Comparison of ENCODE assay signal across 8 mouse cellular contexts in the genomic region with DNA sequence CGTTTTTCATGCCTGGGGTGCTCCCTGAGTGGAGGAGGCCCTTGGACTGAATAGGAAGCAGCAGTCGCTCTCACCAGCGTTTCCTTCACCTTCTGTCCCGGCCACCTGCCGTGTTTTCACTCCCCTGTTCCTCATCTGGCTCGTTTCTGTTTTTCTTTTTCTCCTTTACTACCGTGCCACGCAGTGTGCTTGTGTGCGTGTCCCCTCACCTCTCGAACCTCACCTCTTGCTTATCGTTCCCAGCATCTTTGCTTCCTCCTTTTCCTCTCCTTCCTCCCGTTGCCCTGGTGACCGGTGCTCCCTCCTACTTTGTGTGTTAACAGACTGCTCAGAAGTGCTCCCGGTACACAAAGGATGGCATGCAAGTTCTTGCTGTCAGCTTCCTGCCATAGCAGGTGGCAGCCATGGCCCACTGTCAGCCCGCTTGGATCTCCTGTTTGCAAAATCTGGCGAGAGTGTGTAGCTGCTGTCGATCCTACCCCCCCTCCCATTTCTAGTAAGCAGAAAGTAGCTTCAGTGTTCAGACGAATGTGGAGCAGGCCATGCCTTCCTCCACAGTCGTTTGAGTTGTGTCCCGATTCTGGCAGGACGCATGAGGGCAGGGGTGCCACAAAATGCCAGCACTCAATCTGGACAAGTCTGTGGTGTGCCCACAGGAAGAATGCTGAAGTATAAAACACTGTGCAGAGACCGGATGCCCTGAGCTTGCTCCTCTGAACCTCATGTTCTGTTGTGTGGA.
DNase-seq lines count a peak whose midpoint lies in the region; ATAC-seq and TF ChIP-seq lines count a peak whose summit lies in the region.
"Had no signal": no experiment of that assay in that cellular context is flagged by ENCODE, and none has a peak within 500 bp of the region (broad histone marks: within the 10 kb centered on the region; RNA-seq: fewer than 3 reads in every experiment).

No protein-coding gene starts in this region.

- H3K4me1 ChIP-seq in limb, embryonic 15.5 days: peaks cover 54% of the 10 kb centered on the region
- peaks cover 36% of the 10 kb centered on the region for H3K4me1 ChIP-seq in thymus, adult 2 months (replicated peaks; ENCODE audit: control insufficient read depth, insufficient read depth, low read length)

- H3K9ac ChIP-seq in limb, embryonic 15.5 days: no peak overlapping the region
- H3K9ac ChIP-seq: liver, embryonic 13.5 days had no signal

- H3K36me3 ChIP-seq in limb, embryonic 15.5 days: no peaks in the 10 kb centered on the region
- no peaks in the 10 kb centered on the region for H3K36me3 ChIP-seq in thymus, adult 2 months (ENCODE audit: control insufficient read depth, insufficient read depth, low read length)
- H3K36me3 ChIP-seq: liver, embryonic 13.5 days had no signal

- H3K4me3 ChIP-seq in limb, embryonic 15.5 days: no peak overlapping the region
- H3K4me3 ChIP-seq in thymus, adult 2 months (ENCODE audit: control insufficient read depth, insufficient read depth, low read length): peak overlapping the region; percentile 1; the same call in 1 of the 2 replicates
- H3K4me3 ChIP-seq: liver, embryonic 13.5 days had no signal

- no peak overlapping the region for H3K4me2 ChIP-seq in limb, embryonic 15.5 days
- H3K4me2 ChIP-seq: liver, embryonic 13.5 days had no signal

- DNase-seq in brain, embryonic 14.5 days (ENCODE audit: low read depth): peak; percentile 94
- DNase-seq in frontal cortex, adult 2 months (ENCODE audit: extremely low spot score in 1 of 2, low spot score in 1 of 2): peak; percentile 28 to 31
- peak; percentile 40 for DNase-seq in thymus, adult 2 months
- no peak for DNase-seq in urinary bladder, postnatal 36 days (ENCODE audit: low spot score in 2 of 2)
- DNase-seq in heart, adult 8-10 months (ENCODE audit: low spot score): no peak
- DNase-seq: liver, embryonic 13.5 days had no signal

- no peaks in the 10 kb centered on the region for H3K9me3 ChIP-seq in limb, embryonic 15.5 days
- H3K9me3 ChIP-seq: liver, embryonic 13.5 days had no signal

- peak; percentile 73 for ATAC-seq in CD4-positive, CD25-positive, alpha-beta regulatory T cell, adult 4 months
- no peak for ATAC-seq in limb, embryonic 15.5 days (ENCODE audit: insufficient number of reproducible peaks, low FRiP score, low TSS enrichment, low read depth)

- 66% methylated on average over 22 of the region's 22 CpGs for WGBS in limb, embryonic 15.5 days
- WGBS in thymus, adult 2 months: 5% methylated on average over 22 of the region's 22 CpGs

- H3K27me3 ChIP-seq in limb, embryonic 15.5 days: no peaks in the 10 kb centered on the region
- no peaks in the 10 kb centered on the region for H3K27me3 ChIP-seq in thymus, adult 2 months (ENCODE audit: control insufficient read depth, insufficient read depth, low read length)
- H3K27me3 ChIP-seq: liver, embryonic 13.5 days had no signal

- no peak for TF ChIP-seq CTCF in brain, embryonic 14.5 days (IDR thresholded peaks at IDR 0.05; ENCODE audit: borderline replicate concordance, extremely low read depth, insufficient read depth, insufficient read length)
- TF ChIP-seq CTCF in thymus, adult 2 months (IDR thresholded peaks at IDR 0.05; ENCODE audit: borderline replicate concordance, control insufficient read depth, extremely low read depth, insufficient read depth, low read length, poor library complexity): no peak

- TF ChIP-seq POLR2A in brain, embryonic 14.5 days (IDR thresholded peaks at IDR 0.05; ENCODE audit: borderline replicate concordance, extremely low read depth, insufficient read depth, insufficient read length, poor library complexity, severe bottlenecking): no peak
- TF ChIP-seq POLR2A in thymus, adult 2 months (IDR thresholded peaks at IDR 0.05; ENCODE audit: control insufficient read depth, extremely low read depth, insufficient read depth, low read length, poor library complexity): no peak

- H3K27ac ChIP-seq in limb, embryonic 15.5 days: peak overlapping the region; percentile 22
- H3K27ac ChIP-seq in thymus, adult 2 months (ENCODE audit: control insufficient read depth, insufficient read depth, low read length): peak overlapping the region; percentile 49; the same call in 1 of the 2 replicates
- H3K27ac ChIP-seq: liver, embryonic 13.5 days had no signal

Comparison
In these comparisons a context has a peak if more than half of its experiments do, and no peak if none do; other contexts are left out.
1. DNase-seq: peak in brain, embryonic 14.5 days (single experiment), frontal cortex, adult 2 months (2 of 2) and thymus, adult 2 months (single experiment); none in urinary bladder, postnatal 36 days (0 of 2) and heart, adult 8-10 months (single experiment).